Mouse (Mus musculus): Measurements from ENCODE around the gene Snai1. TPM values are rescaled to one million over a fixed set of nuclear protein-coding genes. Genes with fewer than 3 reads are reported as not detected.

Snai1 gene
- polyA plus RNA-seq, 1 experiment from 2014 or later: 7.9 TPM

GRCm38 (mm10) chr2:167506546-167507260, 31.3 kb upstream of the Snai1 start:
- ATAC-seq (ENCODE audit: low FRiP score): no peak
- no peak overlapping the region for H3K27ac ChIP-seq
- no peaks in the 10 kb centered on the region for H3K27me3 ChIP-seq
- 94% methylated on average over 10 of the region's 10 CpGs for WGBS
- peak overlapping the region; percentile 18; the same call in 1 of the 2 replicates for H3K4me2 ChIP-seq
- peaks cover 37% of the 10 kb centered on the region for H3K4me1 ChIP-seq (replicated peaks)
- H3K36me3 ChIP-seq: peaks cover 46% of the 10 kb centered on the region
- H3K9me3 ChIP-seq: no peaks in the 10 kb centered on the region
- H3K9ac ChIP-seq: peak overlapping the region; percentile 26; the same call in 1 of the 2 replicates
- no peak overlapping the region for H3K4me3 ChIP-seq

- no peak overlapping the region for H3K4me2 ChIP-seq
- H3K27me3 ChIP-seq: no peaks in the 10 kb centered on the region
- no peak overlapping the region for H3K4me3 ChIP-seq
- no peak for ATAC-seq (ENCODE audit: low FRiP score)
- no peak overlapping the region for H3K9ac ChIP-seq
- H3K4me1 ChIP-seq (replicated peaks): peaks cover 35% of the 10 kb centered on the region
- H3K36me3 ChIP-seq: peaks cover 57% of the 10 kb centered on the region
- no peaks in the 10 kb centered on the region for H3K9me3 ChIP-seq
- WGBS: 97% methylated on average over 3 of the region's 3 CpGs
- no peak overlapping the region for H3K27ac ChIP-seq
Observed at GRCm38 (mm10) chr2:167507719-167508385, 30.1 kb upstream of the Snai1 start.

GRCm38 (mm10) chr2:167508569-167508968, 29.4 kb upstream of the Snai1 start:
- H3K9ac ChIP-seq: no peak overlapping the region
- no peak overlapping the region for H3K27ac ChIP-seq
- H3K27me3 ChIP-seq: no peaks in the 10 kb centered on the region
- no peak overlapping the region for H3K4me2 ChIP-seq
- no peak for ATAC-seq (ENCODE audit: low FRiP score)
- H3K4me1 ChIP-seq (replicated peaks): peaks cover 32% of the 10 kb centered on the region
- H3K9me3 ChIP-seq: no peaks in the 10 kb centered on the region
- 98% methylated on average over 4 of the region's 4 CpGs for WGBS
- H3K4me3 ChIP-seq: no peak overlapping the region
- H3K36me3 ChIP-seq: peaks cover 64% of the 10 kb centered on the region

- no peak overlapping the region for H3K27ac ChIP-seq
- peaks cover 83% of the 10 kb centered on the region for H3K36me3 ChIP-seq
- 89% methylated on average over 3 of the region's 3 CpGs for WGBS
- no peak for ATAC-seq (ENCODE audit: low FRiP score)
- H3K4me1 ChIP-seq (replicated peaks): peaks cover 17% of the 10 kb centered on the region
- H3K4me3 ChIP-seq: no peak overlapping the region
- H3K27me3 ChIP-seq: no peaks in the 10 kb centered on the region
- no peak overlapping the region for H3K4me2 ChIP-seq
- H3K9ac ChIP-seq: no peak overlapping the region
- no peaks in the 10 kb centered on the region for H3K9me3 ChIP-seq
Observed at GRCm38 (mm10) chr2:167510485-167510884, 27.5 kb upstream of the Snai1 start.

GRCm38 (mm10) chr2:167512365-167512764, 25.6 kb upstream of the Snai1 start:
- H3K27ac ChIP-seq: no peak overlapping the region
- no peaks in the 10 kb centered on the region; the same call in 1 of the 2 replicates for H3K4me1 ChIP-seq (replicated peaks)
- H3K36me3 ChIP-seq: peaks cover 97% of the 10 kb centered on the region
- H3K9ac ChIP-seq: no peak overlapping the region
- no peak for ATAC-seq (ENCODE audit: low FRiP score)
- H3K4me2 ChIP-seq: no peak overlapping the region
- H3K4me3 ChIP-seq: no peak overlapping the region
- no peaks in the 10 kb centered on the region for H3K27me3 ChIP-seq
- 83% methylated on average over 9 of the region's 9 CpGs for WGBS
- H3K9me3 ChIP-seq: no peaks in the 10 kb centered on the region

- H3K9ac ChIP-seq: no peak overlapping the region
- H3K27me3 ChIP-seq: no peaks in the 10 kb centered on the region
- ATAC-seq (ENCODE audit: low FRiP score): no peak
- 94% methylated on average over 5 of the region's 5 CpGs for WGBS
- peaks cover 97% of the 10 kb centered on the region for H3K36me3 ChIP-seq
- no peak overlapping the region for H3K4me3 ChIP-seq
- H3K4me2 ChIP-seq: no peak overlapping the region
- H3K4me1 ChIP-seq (replicated peaks): no peaks in the 10 kb centered on the region; the same call in 1 of the 2 replicates
- H3K9me3 ChIP-seq: no peaks in the 10 kb centered on the region
- no peak overlapping the region for H3K27ac ChIP-seq
Observed at GRCm38 (mm10) chr2:167512970-167513369, 25.0 kb upstream of the Snai1 start.

- Histone ChIP-seq H3K36me3 (peaks cover 93% of the 10 kb centered on the region), H3K27me3 (no peaks in the 10 kb centered on the region), H3K27ac (no peak overlapping the region), H3K4me1 (replicated peaks) (no peaks in the 10 kb centered on the region), H3K9me3 (no peaks in the 10 kb centered on the region), H3K4me3 (no peak overlapping the region), H3K9ac (no peak overlapping the region), H3K4me2 (no peak overlapping the region)
- no peak for ATAC-seq (ENCODE audit: low FRiP score)
- WGBS: 98% methylated on average over 4 of the region's 4 CpGs
Observed at GRCm38 (mm10) chr2:167514641-167515040, 23.4 kb upstream of the Snai1 start.

GRCm38 (mm10) chr2:167515688-167516087, 22.3 kb upstream of the Snai1 start:
- no peak overlapping the region for H3K4me2 ChIP-seq
- H3K4me1 ChIP-seq (replicated peaks): no peaks in the 10 kb centered on the region
- no peaks in the 10 kb centered on the region for H3K27me3 ChIP-seq
- WGBS: 94% methylated on average over 5 of the region's 5 CpGs
- H3K9me3 ChIP-seq: no peaks in the 10 kb centered on the region
- ATAC-seq (ENCODE audit: low FRiP score): no peak
- no peak overlapping the region for H3K4me3 ChIP-seq
- H3K36me3 ChIP-seq: peaks cover 91% of the 10 kb centered on the region
- H3K9ac ChIP-seq: no peak overlapping the region
- no peak overlapping the region for H3K27ac ChIP-seq

GRCm38 (mm10) chr2:167519606-167520252, 18.3 kb upstream of the Snai1 start:
- Histone ChIP-seq H3K4me1 (replicated peaks) (no peaks in the 10 kb centered on the region), H3K4me2 (no peak overlapping the region), H3K27ac (no peak overlapping the region), H3K4me3 (no peak overlapping the region), H3K9ac (no peak overlapping the region), H3K36me3 (peaks cover 52% of the 10 kb centered on the region), H3K27me3 (no peaks in the 10 kb centered on the region), H3K9me3 (no peaks in the 10 kb centered on the region)
- no peak for ATAC-seq (ENCODE audit: low FRiP score)
- 82% methylated on average over 5 of the region's 5 CpGs for WGBS

GRCm38 (mm10) chr2:167528278-167528677, 9.7 kb upstream of the Snai1 start:
- H3K27ac ChIP-seq: no peak overlapping the region
- no peak overlapping the region for H3K4me3 ChIP-seq
- H3K4me1 ChIP-seq (replicated peaks): peaks cover 4% of the 10 kb centered on the region; the same call in 1 of the 2 replicates
- peaks cover 4% of the 10 kb centered on the region; the same call in 1 of the 2 replicates for H3K27me3 ChIP-seq
- no peak overlapping the region for H3K9ac ChIP-seq
- ATAC-seq (ENCODE audit: low FRiP score): no peak
- 18% methylated on average over 5 of the region's 5 CpGs for WGBS
- no peaks in the 10 kb centered on the region for H3K9me3 ChIP-seq
- no peaks in the 10 kb centered on the region for H3K36me3 ChIP-seq
- H3K4me2 ChIP-seq: no peak overlapping the region

- no peak for ATAC-seq (ENCODE audit: low FRiP score)
- 21% methylated on average over 5 of the region's 5 CpGs for WGBS
- no peaks in the 10 kb centered on the region for H3K36me3 ChIP-seq
- no peak overlapping the region for H3K4me2 ChIP-seq
- no peak overlapping the region for H3K4me3 ChIP-seq
- peaks cover 12% of the 10 kb centered on the region for H3K27me3 ChIP-seq
- no peak overlapping the region for H3K27ac ChIP-seq
- peak overlapping the region; percentile 15; the same call in 1 of the 2 replicates for H3K9ac ChIP-seq
- H3K9me3 ChIP-seq: no peaks in the 10 kb centered on the region
- peaks cover 4% of the 10 kb centered on the region; the same call in 1 of the 2 replicates for H3K4me1 ChIP-seq (replicated peaks)
Observed at GRCm38 (mm10) chr2:167529935-167530513, 8.0 kb upstream of the Snai1 start.

- H3K4me1 ChIP-seq (replicated peaks): peaks cover 4% of the 10 kb centered on the region; the same call in 1 of the 2 replicates
- no peak overlapping the region for H3K4me3 ChIP-seq
- no peaks in the 10 kb centered on the region for H3K36me3 ChIP-seq
- H3K27me3 ChIP-seq: peaks cover 14% of the 10 kb centered on the region
- no peak for ATAC-seq (ENCODE audit: low FRiP score)
- no peaks in the 10 kb centered on the region for H3K9me3 ChIP-seq
- no peak overlapping the region for H3K27ac ChIP-seq
- 72% methylated on average over 4 of the region's 4 CpGs for WGBS
- H3K9ac ChIP-seq: no peak overlapping the region
- no peak overlapping the region for H3K4me2 ChIP-seq
Observed at GRCm38 (mm10) chr2:167530536-167530935, 7.5 kb upstream of the Snai1 start.

Data from hindbrain, embryonic 13.5 days (tissue).